Mouse (Mus musculus): ENCODE data around the gene Miip.

Gene Miip

DNA sequence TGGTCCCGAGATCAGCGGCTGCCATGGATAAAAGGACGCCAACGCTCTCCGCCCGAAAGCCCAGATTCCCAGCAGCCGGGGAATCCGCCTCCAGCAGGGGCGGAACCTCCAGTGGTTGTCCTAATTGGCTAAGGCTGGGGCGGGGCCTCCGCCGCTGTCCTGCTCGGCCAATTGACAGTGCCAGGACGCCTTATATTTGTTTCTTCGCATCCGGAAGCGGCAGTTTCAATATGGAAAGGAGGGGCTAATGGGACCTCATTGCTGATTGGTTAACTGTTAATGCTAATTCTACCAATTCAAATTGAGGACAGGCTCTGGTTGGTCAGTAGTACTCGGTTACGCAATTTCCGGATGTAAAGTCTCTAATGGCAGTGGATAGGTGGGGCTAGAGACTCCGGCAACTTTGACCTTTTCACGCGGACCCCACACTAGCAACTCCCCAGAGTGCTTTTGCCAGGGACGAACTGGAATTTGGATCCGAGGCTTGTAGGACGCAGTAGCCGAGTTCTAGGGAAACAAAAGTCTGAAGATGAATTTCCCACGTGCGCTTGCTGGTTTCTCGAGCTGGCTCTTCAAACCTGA is at the start of gene Miip, which contains the start of gene Fv1:
Gene Miip (minus strand): TSS at position 367 of the 582 bp plus-strand sequence.
Gene Fv1 (plus strand): TSS at position 530 of the 582 bp plus-strand sequence.
- DNase-seq: peak; percentile 98

DNA sequence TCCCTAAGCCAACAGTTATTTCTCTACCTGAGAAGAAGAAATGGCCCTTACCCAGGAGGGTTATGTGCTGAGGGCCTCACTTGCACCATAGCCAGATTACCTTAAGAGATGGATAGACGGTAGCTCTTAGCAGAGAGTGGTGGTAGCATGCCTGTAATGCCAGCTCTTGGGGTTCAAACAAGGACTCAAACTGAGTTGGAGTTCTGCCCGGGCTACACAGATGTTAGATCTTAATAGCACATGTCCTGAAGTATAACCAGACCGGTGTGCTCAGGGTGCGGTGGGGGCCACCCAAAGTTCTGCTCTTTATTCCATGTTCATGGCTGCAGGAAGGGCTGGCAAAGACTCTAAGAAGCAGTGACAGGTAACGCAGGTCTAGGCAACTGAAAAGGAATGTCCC is 40.9 kb upstream of the Miip start:
- DNase-seq: peak; percentile 14

DNA sequence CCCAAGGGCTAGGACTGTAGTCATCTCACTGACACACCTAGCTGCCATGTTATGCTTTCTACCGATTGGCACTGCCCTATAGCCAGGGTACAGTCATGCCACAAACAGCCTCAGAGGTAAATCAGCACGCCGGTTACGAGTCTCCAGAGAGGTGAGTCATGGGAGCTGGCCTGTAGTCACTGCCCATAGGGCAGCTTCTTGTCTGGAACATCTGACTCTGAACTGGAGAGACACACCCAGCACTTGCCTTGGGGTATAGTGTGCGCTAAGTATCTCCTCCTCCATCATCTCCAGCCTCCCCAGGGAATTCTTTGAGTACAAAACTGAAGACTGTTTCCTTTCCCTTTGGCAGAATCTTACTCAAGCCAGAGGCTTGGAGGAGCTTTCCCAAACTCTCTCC is 37.6 kb upstream of the Miip start:
- no peak for DNase-seq

DNA sequence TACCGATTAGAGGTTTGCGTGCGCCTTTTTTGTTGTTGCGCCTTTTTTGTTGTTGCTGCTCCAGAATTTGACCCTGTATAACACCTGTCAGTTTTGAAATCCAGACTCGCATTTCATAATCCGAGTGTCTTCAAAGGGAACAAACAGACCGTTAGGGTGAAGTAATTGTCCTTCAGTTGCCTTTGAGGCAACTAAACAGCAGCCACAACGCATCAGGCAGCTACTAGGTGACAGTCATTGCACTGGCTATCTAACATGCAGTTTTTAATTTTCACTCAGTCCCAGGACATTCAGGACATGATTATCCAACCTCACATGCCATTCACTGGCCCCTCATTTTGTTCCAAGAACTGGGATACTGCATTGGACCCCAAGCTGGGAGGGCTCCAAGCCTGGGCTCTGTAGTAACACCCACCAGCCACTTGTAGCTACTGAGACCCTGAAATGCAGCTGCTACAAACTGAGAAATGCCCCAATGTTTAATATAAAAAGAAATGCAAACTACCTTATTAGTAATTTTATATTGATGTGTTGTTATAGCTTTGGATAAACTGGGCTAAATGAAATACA is 36.6 kb upstream of the Miip start:
- DNase-seq: no peak

DNA sequence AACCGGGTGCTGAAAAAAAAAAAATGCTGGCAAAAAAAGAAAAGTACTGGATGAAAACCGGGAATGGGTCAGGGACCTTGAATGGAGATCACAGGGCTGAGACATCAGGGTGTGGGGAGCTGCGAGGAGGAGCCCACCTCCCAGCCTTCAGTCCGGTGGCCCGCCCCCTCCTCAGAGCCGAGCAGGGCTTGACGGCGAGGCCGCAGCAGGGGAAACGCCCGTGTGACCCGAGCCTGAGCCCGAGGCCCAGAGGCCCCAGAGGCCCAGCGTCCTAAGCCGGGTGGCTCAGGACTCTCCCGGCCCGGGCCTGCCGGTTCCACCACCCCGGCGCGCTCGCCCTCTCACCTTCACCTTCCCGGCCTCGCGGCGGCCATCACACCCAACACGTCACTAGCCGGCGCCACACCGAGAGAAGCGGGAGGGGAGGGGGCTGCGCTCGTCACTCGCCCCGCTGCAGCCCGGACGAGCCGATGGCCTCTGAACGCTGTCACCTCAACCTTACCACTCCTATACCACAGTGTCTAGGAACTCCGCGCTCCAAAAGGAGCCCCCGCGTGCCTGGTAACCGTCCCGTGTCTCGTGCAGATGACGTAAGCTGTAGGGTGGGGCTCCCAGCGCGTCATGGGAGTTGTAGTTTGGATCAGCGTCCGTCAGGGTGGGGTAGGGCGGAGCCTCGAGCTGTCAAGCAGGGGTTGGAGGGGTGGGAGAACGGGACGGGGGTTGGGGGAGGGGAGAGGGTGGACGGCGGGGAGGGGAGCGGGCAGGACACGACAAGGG is 35.9 kb upstream of the Miip start, which contains the start of gene Mfn2:
Gene Mfn2 (minus strand): TSS at position 392 of the 777 bp plus-strand sequence.
- DNase-seq: peak; percentile 93

DNA sequence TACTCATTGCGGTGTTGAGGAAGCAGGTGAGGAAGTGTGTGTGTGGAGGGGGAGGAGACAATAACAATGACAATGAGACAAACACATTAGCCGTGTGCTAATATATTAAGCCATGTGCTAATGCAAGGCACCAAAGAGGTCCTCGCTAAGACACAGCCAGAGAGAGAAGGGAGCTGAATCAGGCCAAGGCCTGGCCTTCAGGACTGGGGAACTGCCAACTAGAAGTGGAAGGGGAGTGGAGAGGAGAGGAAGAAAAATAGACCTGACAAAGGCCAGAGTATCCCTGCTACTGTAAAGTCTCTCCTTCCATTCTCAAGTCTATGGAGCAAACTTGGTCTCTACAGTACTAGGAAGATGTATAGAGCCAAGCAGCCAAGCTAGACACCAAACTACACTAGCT is 35.0 kb upstream of the Miip start:
- DNase-seq: no peak

DNA sequence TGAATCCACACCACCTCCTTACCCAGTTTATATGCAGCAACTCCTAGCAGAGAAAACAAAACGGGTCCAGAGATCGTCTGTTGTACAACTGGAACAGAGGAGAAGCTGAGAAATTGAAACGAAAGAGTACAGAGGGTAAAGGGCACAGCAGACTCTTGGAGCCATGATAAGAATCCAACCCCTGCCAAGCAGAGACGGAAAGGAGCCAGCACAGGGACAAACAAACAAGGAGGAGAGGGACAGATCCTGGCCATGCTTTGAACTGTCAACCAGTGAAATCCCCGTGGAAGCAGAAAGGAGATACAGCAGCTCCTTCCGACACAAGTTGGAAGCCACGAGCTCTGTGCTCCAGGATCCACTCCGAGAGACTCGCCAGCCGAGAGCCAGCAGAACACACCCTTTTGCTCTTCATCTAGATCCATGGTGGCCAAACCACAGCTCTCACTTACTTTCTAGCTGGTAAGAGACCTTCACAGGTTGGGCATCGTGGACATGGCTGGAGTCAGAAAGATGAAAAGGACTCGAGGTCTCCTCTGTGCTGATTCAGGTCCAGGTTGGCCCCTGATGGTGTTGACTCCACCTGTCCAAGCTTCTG is 34.4 kb upstream of the Miip start:
- no peak for DNase-seq

DNA sequence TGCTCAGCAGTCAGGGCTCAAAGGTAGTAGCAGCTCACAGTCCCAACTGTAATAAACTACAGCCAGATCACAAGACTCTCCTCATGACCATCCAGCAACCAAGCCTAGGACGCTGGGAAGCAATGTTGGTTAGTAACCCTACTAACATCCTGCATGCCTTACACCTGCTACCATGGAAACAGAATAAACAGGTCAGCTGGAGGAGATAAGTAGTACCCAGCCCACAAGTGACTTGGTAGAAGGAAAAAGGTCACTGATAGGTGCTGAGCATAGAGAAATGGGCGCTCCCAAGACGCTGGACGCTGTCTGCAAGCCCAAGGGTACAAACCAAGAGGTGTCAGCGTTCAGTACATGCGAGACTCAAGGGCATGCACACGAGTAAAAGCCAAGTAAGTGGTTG is 31.8 kb upstream of the Miip start:
- no peak for DNase-seq

DNA sequence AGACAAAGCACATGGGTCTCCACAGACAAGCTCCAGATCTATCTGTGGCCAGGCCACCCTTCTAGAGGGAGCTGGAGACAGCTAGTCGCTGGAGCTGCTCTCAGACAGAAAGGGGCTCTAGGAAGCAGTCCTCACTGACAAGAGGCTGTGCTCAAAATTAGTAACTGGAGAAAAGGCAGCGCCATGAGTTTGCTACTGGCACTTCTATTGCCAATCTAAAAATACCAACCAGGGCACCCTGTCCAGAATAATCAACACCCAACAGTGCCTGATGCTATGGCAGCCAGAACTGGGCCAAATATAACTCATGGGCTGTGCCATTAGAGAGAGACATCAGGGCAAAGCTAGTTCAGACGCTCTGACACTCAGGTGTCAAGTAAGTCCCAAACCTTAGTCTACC is 28.7 kb upstream of the Miip start:
- no peak for DNase-seq

DNA sequence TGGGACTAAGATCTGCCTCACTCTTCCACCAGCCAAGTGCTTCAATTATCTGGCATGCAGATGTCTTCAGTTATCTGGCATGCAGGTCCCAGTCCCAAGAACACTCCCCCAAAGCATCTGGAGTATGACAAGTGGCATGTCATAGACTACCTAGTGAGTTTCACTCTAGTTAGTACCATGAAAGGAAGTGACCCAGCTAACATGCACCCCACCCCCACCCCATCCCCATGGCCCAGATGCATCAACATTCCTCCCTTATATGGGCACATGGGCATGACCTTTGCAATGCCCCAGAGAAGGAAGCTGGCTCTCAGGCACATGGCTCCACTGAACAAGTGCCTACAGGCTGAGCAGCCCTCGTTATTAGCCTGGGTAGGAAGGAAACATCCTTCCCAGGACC is 27.8 kb upstream of the Miip start:
- no peak for DNase-seq

DNA sequence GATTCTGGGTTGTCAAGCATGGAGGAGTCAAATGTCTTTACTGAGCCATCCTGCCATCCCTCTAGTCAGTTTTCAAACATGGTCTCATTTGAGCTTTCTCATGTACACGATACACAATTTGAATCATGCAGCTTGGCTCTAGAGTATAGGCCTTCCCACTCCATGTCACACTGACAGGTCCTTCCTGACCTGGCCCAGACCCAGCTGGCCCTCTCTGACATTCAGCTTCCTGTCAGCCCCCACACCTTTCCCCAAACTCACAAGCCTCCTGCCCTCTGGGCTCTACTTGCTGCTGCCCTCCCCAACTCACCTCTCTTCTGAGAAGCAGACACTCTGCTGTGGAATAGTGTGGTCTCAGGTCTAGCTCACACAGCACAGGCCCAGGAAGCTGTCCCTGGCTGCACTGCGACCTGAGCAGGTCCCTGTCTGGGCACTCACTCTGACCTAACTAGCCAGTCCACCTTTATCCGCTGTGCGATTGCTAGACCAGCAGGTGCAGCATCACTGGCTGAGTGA is 27.3 kb upstream of the Miip start:
- DNase-seq: no peak

DNA sequence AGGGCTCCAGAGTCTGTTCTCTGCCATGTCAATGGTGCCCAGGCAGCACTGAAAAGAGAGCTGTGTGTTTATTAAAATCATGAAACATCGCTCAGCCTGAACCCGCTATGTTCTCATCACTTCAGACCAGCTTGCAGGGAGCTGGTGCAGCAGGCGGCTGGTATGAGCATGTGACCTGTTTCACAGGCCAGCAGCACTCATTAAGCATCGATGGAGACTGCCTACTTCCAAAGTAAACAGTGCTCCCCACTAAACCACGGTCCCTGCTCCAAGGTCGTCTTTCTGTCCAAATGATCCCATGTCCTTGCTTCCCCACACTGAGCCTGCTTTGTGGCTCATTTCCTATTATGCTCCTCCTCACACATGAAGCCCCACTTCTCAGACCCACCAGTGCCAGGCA is 21.7 kb upstream of the Miip start:
- DNase-seq: no peak

DNA sequence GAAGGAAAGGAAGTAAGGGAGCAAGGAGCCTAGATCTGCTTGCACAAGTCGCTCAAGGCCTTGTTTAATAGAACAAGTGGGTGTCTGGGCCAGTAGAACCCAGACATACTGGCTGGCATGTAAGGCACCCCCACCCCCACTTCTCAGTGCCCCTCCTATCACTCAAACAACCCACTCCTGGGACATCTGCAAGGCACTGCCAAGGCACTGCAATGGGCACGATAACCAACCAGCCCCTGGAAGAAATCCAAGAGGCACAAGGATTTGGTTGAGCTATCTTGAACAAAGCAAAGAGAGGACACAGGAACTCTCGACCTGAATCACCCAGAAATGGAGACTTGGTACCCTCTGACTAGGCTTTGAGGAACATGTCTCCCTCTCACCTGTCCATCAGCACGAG is 19.6 kb upstream of the Miip start:
- no peak for DNase-seq

DNA sequence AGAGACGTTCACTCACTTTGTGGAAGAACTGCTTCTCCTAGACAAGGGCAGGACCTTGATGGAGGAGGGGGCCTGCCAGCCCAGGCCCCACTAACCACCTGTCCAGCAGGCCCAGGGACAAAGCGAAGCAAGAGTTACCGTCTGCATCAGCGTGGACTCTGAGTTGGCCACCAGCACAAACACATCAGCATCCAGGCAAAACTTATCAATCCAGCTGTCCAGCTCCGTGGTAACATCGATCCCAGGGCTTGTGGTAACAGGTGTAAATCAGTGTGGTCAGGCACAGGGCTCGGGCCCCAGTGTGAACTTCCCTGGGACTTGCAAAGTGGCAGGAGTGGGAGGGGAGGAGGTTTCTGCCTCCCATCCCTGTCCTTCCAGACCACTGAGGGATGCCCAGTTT is 18.7 kb upstream of the Miip start:
- no peak for DNase-seq

DNA sequence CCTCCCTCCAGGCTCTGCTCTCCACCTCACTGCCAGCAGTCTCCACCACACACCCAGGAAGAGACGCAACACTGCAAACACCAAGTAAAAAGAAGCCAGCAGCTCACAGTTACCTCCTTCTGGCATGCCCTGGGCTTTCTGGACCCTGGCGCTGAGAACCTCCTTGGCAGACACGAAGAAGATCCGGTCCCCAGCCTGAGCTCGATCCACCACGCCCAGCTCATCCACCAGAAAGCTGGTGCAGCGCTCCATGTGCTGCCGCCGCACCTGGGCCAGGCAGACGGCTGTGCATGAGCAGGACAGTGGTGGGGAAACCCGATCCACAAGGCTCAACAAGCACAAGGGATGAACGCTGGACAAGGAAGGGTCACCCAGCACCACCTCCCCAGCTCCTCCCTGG is 17.5 kb upstream of the Miip start:
- no peak for DNase-seq

DNA sequence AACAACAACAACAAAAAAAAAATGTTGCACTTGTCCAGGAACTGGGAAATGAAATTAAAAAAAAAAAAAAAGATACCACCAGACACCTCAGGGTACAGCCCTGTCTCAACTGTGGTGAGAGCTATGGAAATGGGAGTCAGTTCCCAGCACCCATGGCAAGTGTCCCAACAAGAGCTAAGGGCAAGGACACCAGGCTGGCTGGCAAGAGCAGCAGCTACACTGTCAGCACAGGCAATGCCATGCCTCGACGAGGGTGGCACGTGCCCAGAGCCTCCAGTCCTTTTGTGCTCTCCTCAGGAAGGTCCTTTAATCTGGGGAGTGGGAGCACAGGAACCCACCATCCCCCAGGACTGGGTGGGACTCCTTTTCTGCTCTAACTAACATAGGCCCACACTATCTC is 15.5 kb upstream of the Miip start:
- DNase-seq: no peak

DNA sequence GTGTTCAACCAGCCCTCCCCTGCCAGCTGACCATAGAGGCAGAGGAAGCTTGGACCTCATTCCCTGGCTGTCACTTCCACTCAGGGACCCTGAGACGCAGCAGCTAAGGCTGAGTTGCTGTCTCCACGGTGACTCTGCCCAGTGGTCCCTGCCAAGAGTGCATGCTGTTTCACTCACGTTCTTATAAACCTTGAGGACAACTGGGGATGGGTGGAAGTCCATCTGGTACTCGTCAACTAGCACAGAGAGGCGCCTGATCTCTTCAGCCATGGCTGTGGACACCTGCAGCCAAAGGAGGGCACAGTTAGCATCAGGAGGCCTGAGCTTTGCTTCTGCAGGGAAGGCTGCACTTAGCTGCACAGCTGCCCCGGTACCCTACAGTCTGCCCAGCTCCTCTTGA is 14.4 kb upstream of the Miip start:
- DNase-seq: no peak

DNA sequence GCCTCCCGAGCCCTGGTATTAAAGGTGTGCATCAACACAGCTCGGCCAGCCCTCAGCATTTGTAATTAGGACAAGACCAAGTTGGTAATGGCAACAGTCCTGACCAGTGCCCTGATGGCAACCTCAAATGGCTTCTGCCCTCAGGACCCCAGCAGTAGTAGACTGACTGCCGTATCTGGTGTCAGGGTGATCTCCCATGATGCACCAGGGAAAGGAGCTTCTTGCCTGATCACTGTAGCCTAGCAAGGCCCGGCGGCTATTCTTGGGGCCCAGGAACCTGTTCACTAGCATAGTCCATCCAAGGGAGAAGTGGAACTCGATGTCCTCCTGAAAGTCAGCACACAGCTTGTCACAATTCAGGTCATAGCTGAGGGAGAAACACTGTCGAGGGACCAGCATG is 13.2 kb upstream of the Miip start:
- DNase-seq: no peak

DNA sequence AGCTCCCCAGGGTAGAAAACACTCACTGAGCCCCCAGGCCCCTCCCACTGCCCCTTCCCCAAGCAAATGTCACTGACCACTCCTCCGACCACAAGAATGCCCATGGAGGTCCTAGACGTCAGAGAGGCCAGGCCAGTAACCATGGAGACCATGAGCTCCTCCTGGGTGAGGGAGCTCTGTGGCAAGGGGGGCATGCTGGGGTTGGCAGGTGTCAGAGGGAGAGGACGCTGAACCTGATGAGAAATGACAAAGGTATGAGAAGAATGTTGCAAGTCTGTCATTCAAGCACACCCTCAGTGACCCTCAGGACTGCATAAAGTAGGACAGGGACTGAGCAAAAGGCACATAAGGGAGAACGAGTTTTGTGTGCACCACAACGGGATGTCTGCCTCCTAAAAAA is 11.2 kb upstream of the Miip start:
- no peak for DNase-seq

DNA sequence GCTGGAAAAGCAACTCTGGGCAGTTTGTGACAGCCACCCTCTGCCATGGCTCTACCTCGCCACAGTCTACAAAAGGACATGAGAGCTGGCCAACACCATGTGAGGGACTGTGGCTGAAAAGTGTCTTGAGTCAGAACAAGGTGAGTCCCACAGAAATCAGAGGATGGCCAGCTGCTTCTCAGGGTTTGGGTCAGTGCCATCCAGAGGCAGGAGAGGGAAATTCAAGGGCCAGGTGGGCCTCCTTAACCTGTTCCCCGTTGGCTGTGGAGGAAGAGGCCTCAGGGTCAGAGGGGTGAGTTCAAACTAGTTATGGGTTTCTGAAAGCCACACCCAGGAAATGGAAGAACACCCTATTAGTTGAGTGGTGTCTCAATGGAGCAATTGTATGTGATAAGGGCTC is 10.8 kb upstream of the Miip start:
- no peak for DNase-seq

DNA sequence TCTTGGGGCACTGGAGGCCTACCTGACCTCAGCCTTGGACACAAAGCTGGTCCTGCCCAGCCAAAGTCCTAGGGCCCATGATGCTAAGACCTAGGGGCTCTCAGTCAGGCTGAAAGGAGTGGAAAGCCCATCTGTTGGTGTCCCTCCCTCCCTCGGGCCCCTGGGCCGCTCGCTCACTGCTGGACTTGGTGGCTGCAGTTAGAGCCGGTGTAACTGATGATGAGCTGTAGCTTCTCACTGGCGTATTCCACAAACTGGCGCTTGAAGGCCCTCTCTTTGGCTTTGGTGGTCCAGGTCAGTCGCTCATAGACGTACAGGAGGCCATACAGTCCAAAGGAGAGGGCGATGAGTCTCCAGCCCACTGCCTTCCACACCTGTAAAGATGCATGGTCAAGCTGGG is 9.9 kb upstream of the Miip start:
- DNase-seq: no peak

DNA sequence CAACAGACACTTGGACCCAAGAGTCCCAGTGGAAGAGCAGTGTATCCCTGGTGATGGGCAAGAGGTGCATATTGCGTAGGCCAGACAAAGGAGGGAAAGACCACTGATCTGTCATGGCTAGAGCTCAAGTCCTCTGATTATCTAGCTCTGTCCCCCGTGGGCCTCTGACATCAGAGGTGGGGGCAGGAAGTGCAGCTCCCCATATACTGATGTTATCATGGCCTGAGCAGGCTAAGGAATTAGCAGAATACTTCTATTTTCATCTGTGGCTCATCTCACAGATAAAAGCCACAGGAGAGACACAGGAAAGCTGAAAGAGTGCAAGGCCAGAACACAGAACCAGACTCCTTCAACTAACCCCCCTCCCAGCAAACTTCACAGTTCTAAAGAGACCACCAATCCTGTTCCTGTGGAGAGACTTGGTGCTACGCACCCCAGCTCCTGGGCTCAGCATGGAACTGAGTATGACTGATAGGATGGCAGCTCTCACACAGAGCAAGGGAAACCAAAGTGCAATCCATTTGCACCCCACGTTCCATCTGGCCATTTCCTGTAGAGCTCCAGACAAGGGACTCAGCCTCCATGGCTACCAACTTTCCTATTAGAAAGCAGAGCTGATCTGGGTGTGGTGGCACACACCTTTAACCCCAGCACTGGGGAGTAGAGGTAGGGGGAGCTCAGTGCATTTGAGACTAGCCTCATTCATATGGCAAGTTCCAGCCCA is 7.4 kb upstream of the Miip start:
- no peak for DNase-seq

DNA sequence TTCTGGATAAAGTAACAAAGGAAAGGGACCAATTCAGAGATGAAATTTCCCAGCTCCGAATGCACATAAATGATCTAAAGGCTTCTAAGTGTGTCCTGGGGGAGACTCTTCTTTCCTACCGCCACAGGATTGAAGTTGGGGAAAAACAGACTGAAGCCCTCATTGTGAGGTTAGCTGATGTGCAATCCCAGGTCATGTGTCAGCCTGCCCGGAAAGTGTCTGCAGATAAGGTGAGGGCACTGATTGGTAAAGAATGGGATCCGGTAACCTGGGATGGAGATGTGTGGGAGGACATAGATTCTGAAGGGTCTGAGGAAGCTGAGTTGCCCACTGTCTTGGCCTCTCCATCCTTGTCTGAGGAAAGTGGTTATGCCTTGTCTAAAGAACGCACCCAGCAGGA is 622 bp upstream of the Miip start:
- no peak for DNase-seq
